Mouse (Mus musculus) lung, embryonic 15.5 days (tissue): ENCODE measurements at regions not wholly inside any gene's neighbourhood (a gene's known extent, or its start where the extent isn't known, plus 50 kb on each side); places are given as distances from the start of the nearest gene placed in this dataset.
"Not testable (repeated sequence)": the region's sequence is repeated elsewhere in the genome, so short reads cannot be mapped to it uniquely, and the experiment has no call there.

Source experiments
- ATAC-seq: fragments of 200-750 bp; cut with Nextera tagmentation; 2 replicates; pipeline ENCODE4 v1.8.0; 2017; ENCODE audit warnings: moderate number of reproducible peaks, borderline replicate concordance; ENCODE audit not compliant: low FRiP score, low TSS enrichment; ENCODE audit errors: extremely low read depth
- H3K27ac ChIP-seq: fragments of 300-500 bp; sonication (generic); 2 replicates; pipeline ENCODE4 v1.5.1; 2015; ENCODE audit warnings: moderate library complexity, mild to moderate bottlenecking, inconsistent platforms
- H3K27me3 ChIP-seq: fragments of 300-500 bp; sonication (generic); 2 replicates; pipeline ENCODE4 v1.6.1; 2015; ENCODE audit warnings: inconsistent platforms
- H3K36me3 ChIP-seq: fragments of 300-500 bp; sonication (generic); 2 replicates; pipeline ENCODE4 v1.6.1; 2015; ENCODE audit warnings: inconsistent platforms
- H3K4me1 ChIP-seq: fragments of 300-500 bp; sonication (generic); 2 replicates; pipeline ENCODE4 v1.6.1; 2015; ENCODE audit warnings: inconsistent platforms
- H3K4me2 ChIP-seq: fragments of 300-500 bp; sonication (generic); 2 replicates; pipeline ENCODE4 v1.6.1; 2015; ENCODE audit warnings: inconsistent platforms, mild to moderate bottlenecking, moderate library complexity
- H3K4me3 ChIP-seq: fragments of 300-500 bp; sonication (generic); 2 replicates; pipeline ENCODE4 v1.5.1; 2015; ENCODE audit warnings: mild to moderate bottlenecking, inconsistent platforms
- H3K9ac ChIP-seq: fragments of 300-500 bp; sonication (generic); 2 replicates; pipeline ENCODE4 v1.6.1; 2015; ENCODE audit warnings: inconsistent platforms
- H3K9me3 ChIP-seq: fragments of 300-500 bp; sonication (generic); 2 replicates; pipeline ENCODE4 v1.6.1; 2016; ENCODE audit warnings: inconsistent platforms
- WGBS: fragments of 180-500 bp; shearing (Covaris S2); methylation state at CpG from one replicate; pipeline ENCODE4 v1.1.7; 2015; 5-methylcytosine and 5-hydroxymethylcytosine counted together

- 70% methylated on average over 3 of the region's 3 CpGs for WGBS
- Histone ChIP-seq H3K27ac (no peak overlapping the region), H3K9ac (no peak overlapping the region), H3K4me3 (no peak overlapping the region), H3K9me3 (no peaks in the 10 kb centered on the region), H3K4me2 (no peak overlapping the region), H3K36me3 (no peaks in the 10 kb centered on the region), H3K27me3 (no peaks in the 10 kb centered on the region), H3K4me1 (no peaks in the 10 kb centered on the region)
- no peak for ATAC-seq
Observed at GRCm38 (mm10) chr3:21761909-21762308, 314.5 kb upstream of the Tbl1xr1 start.

GRCm38 (mm10) chr3:21768081-21768480 is 308.4 kb upstream of the Tbl1xr1 start:
- no peaks in the 10 kb centered on the region for H3K9me3 ChIP-seq
- no peaks in the 10 kb centered on the region for H3K27me3 ChIP-seq
- 89% methylated on average over 1 of the region's 1 CpGs for WGBS
- H3K4me2 ChIP-seq: no peak overlapping the region
- no peaks in the 10 kb centered on the region for H3K36me3 ChIP-seq
- H3K4me1 ChIP-seq: peaks cover 6% of the 10 kb centered on the region; the same call in 1 of the 2 replicates
- ATAC-seq: no peak
- H3K4me3 ChIP-seq: no peak overlapping the region
- no peak overlapping the region for H3K27ac ChIP-seq
- H3K9ac ChIP-seq: no peak overlapping the region

DNA sequence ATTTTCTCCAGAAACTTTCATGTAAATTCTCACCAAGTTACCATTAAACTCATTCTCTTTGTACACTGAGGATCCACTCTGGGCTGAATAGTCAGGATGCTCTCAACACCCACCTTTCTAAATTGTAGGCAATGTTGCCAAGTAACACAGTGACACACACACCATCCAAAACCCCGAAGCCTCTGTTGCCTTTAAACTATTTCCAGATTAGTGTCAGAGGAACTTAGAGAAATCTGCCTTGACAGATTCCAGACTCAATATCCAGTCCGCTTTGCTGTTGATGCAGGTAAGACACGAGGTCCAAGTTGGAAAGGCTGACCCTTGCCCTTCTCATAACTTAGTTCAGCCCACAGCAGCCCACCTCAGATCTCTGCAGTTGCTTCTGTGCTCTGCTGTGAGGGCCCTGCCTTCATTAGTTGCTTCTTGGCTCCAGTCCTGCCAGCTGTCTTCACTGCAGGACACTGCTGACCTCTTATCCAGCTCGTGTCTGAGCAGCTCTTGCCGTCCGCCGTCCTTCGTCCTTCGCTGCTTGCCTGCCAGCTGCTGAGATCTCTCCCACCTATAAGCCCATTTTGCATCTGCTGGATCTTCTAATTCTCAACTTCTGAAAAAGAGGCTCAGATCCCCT is 306.4 kb upstream of the Tbl1xr1 start:
- 53% methylated on average over 9 of the region's 9 CpGs for WGBS
- Histone ChIP-seq H3K27ac (no peak overlapping the region), H3K4me2 (no peak overlapping the region)

DNA sequence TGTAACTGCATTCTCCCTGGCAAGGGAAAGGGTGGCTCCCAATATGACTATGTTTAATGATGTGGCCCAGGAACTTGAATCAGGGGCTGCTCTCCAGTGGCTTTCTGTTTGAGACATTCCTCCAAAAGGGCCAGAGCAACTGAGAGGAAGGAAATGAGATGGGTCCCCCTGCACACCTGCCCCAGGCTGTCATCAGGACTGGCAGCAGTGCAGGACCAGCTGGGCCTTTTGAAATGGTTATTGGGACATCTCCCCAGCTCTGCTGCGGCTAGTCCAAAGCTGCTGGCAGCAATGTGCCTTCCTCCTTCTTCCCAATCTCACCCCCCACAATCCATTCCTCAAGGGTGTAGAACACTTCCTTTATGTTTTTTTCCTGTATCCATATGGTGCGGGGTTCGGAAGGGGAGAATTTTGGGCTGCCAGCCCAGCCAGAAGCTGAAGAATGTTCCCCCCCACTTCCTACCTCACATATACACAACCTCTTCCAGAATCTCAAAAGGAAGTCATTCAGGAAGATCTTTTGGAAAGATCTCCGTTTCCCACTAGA is 304.6 kb upstream of the Tbl1xr1 start:
- Histone ChIP-seq H3K4me1 (peaks cover 6% of the 10 kb centered on the region; the same call in 1 of the 2 replicates), H3K9me3 (no peaks in the 10 kb centered on the region), H3K4me3 (no peak overlapping the region), H3K4me2 (no peak overlapping the region), H3K9ac (no peak overlapping the region), H3K36me3 (no peaks in the 10 kb centered on the region), H3K27ac (no peak overlapping the region), H3K27me3 (no peaks in the 10 kb centered on the region)
- ATAC-seq: no peak
- 56% methylated on average over 4 of the region's 4 CpGs for WGBS

More for the DNA sequence above, 306.4 kb upstream of the Tbl1xr1 start:
- H3K4me3 ChIP-seq: no peak overlapping the region
- ATAC-seq: no peak
- H3K9ac ChIP-seq: no peak overlapping the region
- no peaks in the 10 kb centered on the region for H3K36me3 ChIP-seq
- H3K27me3 ChIP-seq: no peaks in the 10 kb centered on the region
- H3K9me3 ChIP-seq: no peaks in the 10 kb centered on the region
- H3K4me1 ChIP-seq: peaks cover 6% of the 10 kb centered on the region; the same call in 1 of the 2 replicates

DNA sequence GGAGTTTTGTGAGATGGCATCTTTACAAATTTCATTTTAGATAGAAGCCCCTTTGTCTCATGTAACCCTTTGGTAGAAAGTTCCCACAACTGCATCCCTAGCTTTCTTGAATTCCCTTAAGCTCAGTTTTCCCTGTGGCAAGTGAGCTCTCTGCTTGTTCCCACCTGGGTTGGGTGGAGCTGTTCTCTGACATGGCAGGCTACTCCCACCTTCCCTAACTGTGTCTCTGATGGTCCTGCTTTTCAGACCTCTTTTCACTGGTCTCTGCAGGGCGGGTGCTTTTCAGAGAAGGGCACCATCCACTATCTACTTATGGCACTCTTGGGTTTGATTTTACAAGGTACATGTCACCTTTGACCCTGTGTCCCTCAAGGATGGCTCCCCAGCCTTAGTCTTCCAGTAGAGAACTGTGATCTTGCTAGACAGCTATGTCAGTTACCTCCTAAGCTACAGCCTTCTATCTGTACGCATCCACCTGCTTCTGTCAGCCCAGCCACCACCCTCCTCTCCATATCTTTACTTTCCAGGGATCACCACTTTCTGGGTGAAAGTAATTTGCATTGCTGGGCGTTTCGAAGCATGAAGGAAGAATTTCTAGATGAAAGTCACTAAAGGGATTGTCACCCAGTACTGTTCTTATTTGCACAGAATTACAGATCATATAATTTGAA is 302.1 kb upstream of the Tbl1xr1 start:
- no peaks in the 10 kb centered on the region for H3K36me3 ChIP-seq
- H3K27ac ChIP-seq: no peak overlapping the region
- H3K9me3 ChIP-seq: no peaks in the 10 kb centered on the region
- WGBS: 87% methylated on average over 4 of the region's 4 CpGs
- H3K4me3 ChIP-seq: no peak overlapping the region
- H3K27me3 ChIP-seq: no peaks in the 10 kb centered on the region
- no peak for ATAC-seq
- H3K4me2 ChIP-seq: no peak overlapping the region
- peaks cover 6% of the 10 kb centered on the region; the same call in 1 of the 2 replicates for H3K4me1 ChIP-seq
- no peak overlapping the region for H3K9ac ChIP-seq

DNA sequence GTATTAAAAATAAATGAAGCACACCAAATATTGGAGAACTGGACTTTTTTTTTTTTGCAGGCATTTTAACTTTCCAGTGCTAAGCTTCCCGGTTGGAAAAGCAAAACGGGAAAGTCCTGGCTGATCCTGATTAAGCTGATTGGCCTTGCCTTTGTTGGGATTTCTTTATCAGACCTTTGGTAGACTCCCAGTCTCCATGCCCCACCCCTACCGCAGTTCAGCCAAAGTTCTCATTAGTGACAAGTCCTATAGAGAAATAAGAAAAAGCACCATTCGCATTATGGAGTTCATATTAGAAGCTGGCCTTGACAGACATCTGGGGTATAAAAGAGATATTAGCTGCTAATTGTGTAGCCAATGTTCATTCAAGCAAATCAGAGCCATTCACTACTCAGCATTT is 297.7 kb upstream of the Tbl1xr1 start:
- H3K36me3 ChIP-seq: no peaks in the 10 kb centered on the region
- H3K9me3 ChIP-seq: no peaks in the 10 kb centered on the region
- no peak overlapping the region for H3K4me3 ChIP-seq
- no peak overlapping the region for H3K9ac ChIP-seq
- H3K4me2 ChIP-seq: no peak overlapping the region
- H3K27me3 ChIP-seq: no peaks in the 10 kb centered on the region
- H3K27ac ChIP-seq: no peak overlapping the region
- ATAC-seq: no peak
- 61% methylated on average over 4 of the region's 4 CpGs for WGBS
- no peaks in the 10 kb centered on the region for H3K4me1 ChIP-seq

DNA sequence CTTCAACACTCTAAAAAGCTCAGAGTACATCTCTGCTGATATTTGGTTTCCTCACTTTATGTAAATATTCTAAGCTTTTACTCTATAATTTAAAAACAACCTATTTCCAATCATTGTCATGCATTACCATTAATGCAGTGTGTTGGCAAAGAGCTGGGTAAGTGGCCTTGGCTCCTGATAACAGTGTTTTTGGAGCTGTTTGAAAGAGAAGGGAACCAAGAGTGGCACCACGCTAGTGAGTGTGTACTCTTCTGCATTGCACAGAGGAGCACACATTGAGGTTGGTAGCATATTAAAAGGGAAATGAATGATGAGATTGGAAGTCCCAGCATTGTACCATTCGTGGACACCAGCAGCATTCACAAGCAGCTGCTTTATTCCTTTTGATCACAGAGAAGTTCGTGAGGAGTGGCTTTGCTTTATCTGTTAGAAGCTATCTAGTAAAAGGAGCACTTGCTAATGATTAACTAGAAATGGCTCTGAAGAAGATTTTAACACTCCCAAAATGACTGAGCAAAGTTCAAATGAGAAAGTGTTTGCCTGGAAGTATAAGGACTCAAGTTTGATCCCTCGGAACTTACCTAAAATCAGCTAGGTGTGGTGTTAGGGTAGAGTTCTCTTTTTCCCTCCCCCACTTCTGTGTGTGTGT is 284.3 kb upstream of the Tbl1xr1 start:
- no peak overlapping the region for H3K27ac ChIP-seq
- 0 out of 2 replicates have a peak, but pooled peaks cover 14% of the 10 kb centered on the region for H3K4me1 ChIP-seq
- H3K4me3 ChIP-seq: no peak overlapping the region
- H3K9me3 ChIP-seq: no peaks in the 10 kb centered on the region
- no peak overlapping the region; the same call in 1 of the 2 replicates for H3K4me2 ChIP-seq
- H3K9ac ChIP-seq: no peak overlapping the region
- no peak for ATAC-seq
- no peaks in the 10 kb centered on the region for H3K36me3 ChIP-seq
- no peaks in the 10 kb centered on the region for H3K27me3 ChIP-seq
- WGBS: 49% methylated on average over 4 of the region's 4 CpGs

- no peak overlapping the region for H3K9ac ChIP-seq
- ATAC-seq: no peak
- 0 out of 2 replicates have a peak, but pooled peaks cover 4% of the 10 kb centered on the region for H3K4me1 ChIP-seq
- 45% methylated on average over 1 of the region's 1 CpGs for WGBS
- no peaks in the 10 kb centered on the region for H3K9me3 ChIP-seq
- no peak overlapping the region for H3K4me2 ChIP-seq
- no peaks in the 10 kb centered on the region for H3K36me3 ChIP-seq
- no peak overlapping the region for H3K4me3 ChIP-seq
- no peak overlapping the region for H3K27ac ChIP-seq
- H3K27me3 ChIP-seq: no peaks in the 10 kb centered on the region
Observed at GRCm38 (mm10) chr3:21798139-21798538, 278.3 kb upstream of the Tbl1xr1 start.

DNA sequence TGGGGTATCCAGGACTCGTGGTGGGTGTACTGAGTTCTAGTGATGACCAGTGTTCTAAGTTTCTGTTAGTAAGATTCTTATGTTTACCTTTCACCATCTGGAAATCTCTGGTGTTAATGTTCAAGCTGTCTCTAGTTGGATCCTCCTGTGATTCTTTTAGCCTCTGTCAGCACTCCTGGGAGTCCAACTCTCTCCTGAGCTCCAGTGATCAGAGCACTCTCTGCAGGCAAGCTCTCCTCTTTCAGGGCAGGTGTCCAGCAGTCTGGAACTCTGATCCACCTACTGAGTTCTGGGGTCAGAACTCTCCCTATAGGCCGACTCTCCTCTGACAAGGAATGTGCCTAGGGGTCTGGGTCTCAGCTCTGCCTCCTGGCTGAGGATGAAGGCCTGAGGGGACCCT is 272.6 kb upstream of the Tbl1xr1 start:
- H3K27me3 ChIP-seq, H3K4me2 ChIP-seq, H3K9me3 ChIP-seq, H3K36me3 ChIP-seq, H3K4me3 ChIP-seq, H3K27ac ChIP-seq, H3K4me1 ChIP-seq, ATAC-seq, H3K9ac ChIP-seq: not testable (repeated sequence)
- 82% methylated on average over 2 of the region's 2 CpGs for WGBS

DNA sequence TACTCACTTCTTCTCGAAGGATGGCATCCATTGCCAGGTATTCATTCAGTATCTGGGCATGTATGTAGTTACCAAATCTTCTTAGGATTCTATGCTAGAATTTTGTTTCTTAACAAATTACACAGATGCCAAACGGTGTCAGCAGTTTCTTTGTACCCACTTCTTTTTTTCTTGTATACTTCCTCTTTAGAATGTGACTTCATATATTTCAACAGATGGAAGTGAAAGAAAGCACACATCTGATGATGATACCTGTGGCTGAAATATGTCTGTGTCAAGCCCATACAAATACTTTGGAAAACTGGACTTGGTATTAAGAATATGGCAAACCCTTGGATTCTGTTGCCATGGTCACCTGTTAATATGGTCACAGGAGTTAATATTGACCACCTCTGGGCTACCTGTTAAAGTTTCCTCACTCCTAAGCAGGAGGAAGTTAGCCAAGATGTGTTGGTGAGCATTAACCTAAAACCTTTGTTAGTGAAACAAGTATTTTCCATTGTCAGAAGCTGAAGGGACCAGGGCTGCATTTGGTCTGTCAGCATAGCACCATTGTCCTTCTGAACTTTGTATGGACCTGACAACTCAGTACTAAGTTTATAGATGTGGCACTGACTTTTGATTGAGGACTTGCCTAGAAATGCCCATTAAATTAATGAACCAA is 269.8 kb upstream of the Tbl1xr1 start:
- no peaks in the 10 kb centered on the region for H3K9me3 ChIP-seq
- no peaks in the 10 kb centered on the region for H3K27me3 ChIP-seq
- H3K4me1 ChIP-seq: no peaks in the 10 kb centered on the region
- no peak overlapping the region for H3K27ac ChIP-seq
- ATAC-seq: no peak
- H3K36me3 ChIP-seq: no peaks in the 10 kb centered on the region
- H3K4me2 ChIP-seq: no peak overlapping the region
- H3K9ac ChIP-seq: no peak overlapping the region
- no peak overlapping the region for H3K4me3 ChIP-seq
- WGBS: 81% methylated on average over 2 of the region's 2 CpGs

- Histone ChIP-seq H3K9ac (no peak overlapping the region), H3K4me1 (no peaks in the 10 kb centered on the region), H3K36me3 (no peaks in the 10 kb centered on the region), H3K4me3 (no peak overlapping the region), H3K4me2 (no peak overlapping the region), H3K9me3 (no peaks in the 10 kb centered on the region), H3K27ac (no peak overlapping the region), H3K27me3 (no peaks in the 10 kb centered on the region)
- no peak for ATAC-seq
- 77% methylated on average over 2 of the region's 2 CpGs for WGBS
Observed at GRCm38 (mm10) chr3:21808539-21808938, 267.9 kb upstream of the Tbl1xr1 start.
